Mouse (Mus musculus) adrenal gland, postnatal 14 days (tissue): ENCODE results near the gene Wee2. TPM values are rescaled to one million over a fixed set of nuclear protein-coding genes. Genes with fewer than 3 reads are reported as not detected.
A peak's percentile ranks its signal among the peaks of the same experiment; 100 is the strongest.

Experiments
- DNase-seq: peaks from one replicate; pipeline ENCODE4 v3.0.0; 2021; ENCODE audit warnings: mixed read lengths
- total RNA-seq: library from RNA; stranded (reverse); gene quantifications from 2 replicates; pipeline ENCODE4 v1.2.3, GENCODE M21; 2021

Wee2 gene
- total RNA-seq, 1 experiment from 2014 or later = not detected

DNA sequence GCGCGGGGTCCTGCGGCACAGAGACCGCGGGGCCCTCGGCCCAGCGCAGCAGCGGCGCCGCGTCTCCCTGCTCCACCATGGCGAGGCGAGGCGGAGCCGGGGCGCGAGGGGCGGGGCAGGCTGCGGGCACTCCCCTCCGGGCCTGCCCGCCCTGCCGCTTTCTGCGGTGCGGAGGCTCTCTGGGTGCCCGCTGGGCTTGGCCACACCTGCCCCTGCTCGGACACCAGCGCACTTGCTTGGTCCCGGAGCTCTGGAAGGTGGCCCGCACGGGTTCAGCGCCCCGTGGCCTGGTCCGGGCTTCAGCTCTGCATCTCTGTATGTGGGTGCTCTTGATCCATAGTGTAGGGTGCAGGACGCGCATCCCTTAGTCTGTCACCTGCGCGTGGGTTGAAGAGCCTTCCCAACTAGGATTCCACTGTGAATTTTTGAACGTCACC is 2.8 kb upstream of the Wee2 start, which contains the start of gene E330009J07Rik:
TSS of gene E330009J07Rik (minus strand) at position 89 of the 437 bp plus-strand sequence.
- DNase-seq = peak; percentile 93

DNA sequence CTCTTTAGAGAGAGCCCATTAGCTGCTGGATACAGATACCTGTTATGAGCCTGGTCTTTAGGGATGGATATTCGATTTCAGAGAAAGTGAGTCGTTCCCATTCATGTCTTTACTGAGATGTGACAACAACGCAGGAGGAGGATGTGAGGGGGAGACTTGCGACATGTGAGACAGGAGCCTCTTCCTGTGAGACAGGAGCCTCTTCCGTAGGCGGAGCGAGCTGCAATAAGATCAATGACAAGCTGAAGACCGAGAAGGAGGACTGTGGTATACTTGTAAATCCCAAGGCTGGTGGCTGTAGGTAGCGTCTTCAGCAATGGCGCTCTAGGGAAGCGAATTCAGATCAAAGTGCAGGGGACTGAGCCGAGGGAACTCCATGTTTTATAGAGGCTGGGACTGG is 843 bp downstream of the Wee2 start:
- DNase-seq = no peak

DNA sequence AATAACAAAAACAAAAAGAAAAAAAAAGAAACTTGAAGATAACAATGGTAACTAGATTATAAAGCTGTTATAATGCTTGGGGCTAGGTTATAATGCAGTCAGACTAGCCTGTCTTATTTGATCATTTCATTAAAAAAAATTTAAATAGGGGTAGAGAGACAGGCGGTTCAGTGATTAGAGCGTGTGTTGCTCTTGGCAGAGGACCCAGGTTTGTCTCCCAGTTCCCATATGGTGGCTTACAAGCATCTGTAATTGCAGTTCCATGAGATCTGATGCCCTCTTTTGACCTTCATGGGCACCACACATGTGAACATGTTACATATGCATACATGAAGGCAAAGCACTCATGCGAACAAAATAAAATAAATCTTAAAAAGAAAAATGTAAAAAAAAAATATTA is 2.4 kb downstream of the Wee2 start:
- DNase-seq = no peak

DNA sequence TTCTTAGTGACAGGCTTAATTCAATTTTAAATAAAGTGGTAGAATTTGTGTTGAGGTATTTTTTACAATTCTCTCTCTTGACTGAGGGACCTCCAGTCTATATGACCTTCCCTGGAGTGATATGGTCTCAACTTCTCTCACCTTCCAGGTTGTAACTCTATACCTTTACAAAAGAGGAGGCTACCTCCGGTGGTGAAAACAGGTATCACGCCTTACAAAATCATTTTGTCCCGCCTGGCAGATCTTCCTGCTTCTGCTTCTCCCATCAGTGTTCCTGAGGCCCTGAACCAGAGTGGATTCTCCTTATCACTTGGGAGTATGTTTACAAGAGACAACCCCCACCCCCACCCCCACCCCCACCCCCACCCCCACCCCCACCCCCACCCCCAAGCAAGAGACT is 2.9 kb downstream of the Wee2 start:
- no peak for DNase-seq

DNA sequence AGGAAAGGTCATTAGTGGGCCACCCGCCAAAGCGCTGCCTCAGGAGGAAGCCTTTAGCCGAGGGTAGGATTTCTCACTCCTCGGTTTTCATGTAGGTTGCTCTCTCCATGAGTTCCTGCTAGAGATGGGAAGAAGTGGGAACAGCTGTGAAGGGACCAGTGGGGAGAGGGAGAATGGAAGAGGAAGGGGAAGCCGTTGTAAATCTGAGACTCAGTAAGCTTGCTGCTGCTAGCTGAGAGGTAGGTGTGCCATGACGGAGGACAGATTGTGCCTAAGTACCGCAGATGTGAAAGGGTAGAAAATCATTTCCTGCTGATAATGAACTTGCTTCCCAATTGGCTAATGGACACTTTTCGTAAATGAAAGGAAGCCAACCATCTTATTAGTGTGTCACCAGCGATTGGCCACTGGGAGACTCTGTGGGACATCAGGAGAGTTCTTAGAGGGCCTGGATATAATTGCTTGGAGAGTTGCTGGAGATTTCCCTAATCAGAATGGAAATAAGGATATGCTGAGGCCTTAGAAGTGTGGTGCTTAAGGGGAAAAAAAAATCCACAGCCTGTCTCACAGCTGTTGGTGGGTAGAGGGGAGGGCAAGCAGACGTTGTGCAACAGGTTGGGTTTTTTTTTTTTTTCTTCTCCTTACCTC is 4.5 kb downstream of the Wee2 start:
- no peak for DNase-seq

DNA sequence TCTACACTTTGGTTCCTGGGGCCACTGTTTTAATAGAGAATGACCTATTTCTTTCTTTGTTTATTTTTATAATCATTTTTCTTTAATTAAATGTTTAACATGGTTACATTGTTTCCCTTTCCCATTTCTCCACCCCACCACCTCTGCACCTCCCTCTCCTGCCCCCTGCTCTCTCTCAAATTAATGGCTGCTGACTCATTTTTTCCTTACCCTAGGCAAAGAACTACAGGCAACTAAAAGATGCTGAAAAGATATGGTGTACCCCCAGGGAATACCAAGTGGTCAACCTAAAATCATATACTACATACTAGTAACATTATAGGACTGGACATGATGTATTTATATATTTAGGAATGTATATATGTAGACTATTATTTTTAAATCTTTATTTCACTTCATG is 9.7 kb downstream of the Wee2 start:
- no peak for DNase-seq

DNA sequence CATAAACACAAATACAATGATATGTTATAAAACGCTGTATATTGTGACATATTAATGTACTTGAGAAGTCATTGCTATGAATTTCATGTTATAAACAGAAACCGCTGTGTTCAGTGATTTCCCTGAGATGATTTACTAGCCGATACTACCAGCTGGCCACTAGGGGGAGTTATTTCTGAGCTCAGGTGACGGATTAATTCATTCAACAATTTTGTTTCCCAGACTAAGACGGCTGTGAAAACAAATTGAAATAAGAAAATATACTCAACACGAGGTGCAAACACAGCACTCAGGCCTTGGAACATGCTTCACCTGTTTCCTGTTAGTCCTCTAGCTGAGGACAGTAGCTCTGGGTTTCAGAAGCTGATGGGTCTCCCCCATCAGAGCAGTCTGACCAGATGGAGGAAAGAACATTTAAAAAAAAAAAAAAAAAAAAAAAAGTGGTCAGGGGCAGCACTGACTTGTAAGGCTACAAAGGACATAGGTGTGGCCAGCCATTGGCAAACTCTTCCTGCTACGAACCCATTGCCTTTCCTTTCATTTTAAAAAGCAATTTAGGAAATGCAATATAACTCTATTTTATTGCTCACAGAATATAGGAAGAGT is 15.7 kb downstream of the Wee2 start:
- DNase-seq = peak; percentile 27

DNA sequence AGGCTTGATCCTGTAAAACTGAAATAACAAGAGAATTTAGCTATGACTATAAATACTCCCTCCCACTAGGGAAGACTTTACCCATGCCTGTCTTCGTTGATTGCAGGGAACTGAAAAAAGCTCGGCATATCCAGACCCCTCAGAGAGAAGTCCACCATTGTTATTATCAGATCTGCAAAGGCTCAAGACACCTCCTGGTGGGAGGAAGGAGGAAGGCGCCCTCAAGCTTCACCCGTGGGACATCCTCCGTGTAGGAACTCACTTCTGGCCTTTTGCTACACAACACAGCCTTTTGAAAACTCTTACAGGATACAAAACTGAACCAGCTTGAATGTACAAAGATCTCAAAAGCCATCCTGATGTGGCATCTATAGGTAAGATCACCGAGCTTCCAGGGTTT is 26.8 kb downstream of the Wee2 start:
- DNase-seq = no peak

DNA sequence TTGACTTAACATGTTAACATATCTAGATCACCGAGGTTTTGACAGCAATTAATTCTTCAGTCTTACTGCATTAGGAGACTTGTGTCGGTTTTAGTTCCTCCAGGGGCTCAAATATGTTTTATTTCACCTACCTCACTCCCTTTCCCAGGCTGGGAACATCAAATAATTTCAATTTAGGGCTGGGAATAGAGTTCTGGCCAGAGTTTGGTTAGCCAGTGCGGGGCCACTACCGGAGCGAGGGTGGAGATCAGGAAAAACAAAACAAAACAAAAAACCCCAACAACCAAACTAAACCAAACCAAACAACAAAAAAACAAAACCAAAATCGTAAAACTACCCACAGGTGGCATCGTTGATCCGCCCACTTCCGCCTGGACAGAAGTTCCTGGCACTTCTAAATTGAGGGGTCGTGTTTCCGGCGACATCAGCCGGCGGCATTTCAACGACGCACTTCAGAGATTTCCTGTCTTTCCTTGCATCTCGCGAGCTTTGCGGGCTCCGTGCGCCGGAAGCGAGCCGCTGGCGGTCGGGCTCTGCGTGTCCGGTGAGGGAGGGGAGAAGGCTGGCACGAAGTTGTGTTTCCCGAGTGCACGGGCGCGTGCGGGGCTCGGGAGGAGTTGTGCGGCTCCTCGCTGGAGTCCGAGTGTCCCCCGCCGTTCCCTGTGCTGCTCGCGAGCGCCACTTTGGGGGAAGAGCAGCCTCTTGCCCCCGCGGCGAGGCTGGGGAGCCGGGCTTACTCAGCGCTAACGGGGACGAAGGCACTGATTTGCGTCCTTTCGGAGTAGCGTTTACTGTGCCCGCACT is 32.2 kb downstream of the Wee2 start, which contains the start of gene Ssbp1:
TSS of gene Ssbp1 (plus strand) at position 437 of the 804 bp plus-strand sequence.
- DNase-seq = peak; percentile 95

DNA sequence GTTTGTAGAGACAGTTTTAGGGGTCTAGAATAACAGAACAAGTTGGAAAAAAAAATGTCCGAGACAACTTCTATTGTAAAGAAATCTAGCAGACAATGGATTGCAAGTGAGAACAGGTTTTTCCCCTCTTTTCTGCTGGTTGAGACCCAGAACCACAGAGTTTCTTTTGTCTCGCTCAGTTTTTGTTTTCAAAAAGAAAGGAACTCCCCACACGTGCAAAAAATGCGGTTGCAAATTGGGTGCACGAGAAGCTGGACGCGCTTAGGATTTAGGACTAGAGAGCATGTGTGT is 32.8 kb downstream of the Wee2 start:
- peak; percentile 6 for DNase-seq

DNA sequence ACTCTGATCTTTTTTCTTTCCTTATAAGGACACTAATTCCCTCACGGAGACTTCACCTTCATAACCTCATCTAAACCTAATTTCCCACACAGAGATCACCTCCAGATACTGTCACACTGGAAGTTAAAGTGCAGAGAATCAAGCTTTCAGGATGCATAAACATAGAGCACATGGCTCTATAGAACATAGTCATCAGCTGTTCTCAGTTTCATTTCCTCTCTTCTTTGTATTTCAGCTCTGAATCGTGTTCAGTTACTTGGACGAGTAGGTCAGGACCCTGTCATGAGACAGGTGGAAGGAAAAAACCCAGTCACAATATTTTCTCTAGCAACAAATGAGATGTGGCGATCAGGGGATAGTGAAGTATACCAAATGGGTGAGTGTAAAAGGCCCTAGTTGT is 37.2 kb downstream of the Wee2 start:
- DNase-seq = no peak

DNA sequence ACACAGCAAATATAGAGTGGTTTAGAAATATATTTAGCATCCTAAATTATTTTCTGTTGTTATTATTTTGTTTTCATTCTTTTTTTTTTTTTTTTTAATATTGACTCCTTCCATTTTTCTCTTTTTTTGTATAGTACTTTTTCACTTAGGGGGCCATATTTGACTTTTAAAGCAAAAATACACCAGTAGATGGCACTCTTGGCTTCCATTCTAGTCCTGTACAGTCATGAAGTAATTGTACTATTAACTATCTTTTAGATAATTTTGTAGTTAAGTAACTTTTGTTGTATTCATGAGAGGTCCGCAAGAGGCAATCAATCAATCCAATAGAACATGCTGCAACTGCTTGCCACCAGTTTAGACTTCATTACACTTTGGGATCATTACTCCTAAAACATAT is 40.8 kb downstream of the Wee2 start:
- DNase-seq = no peak

DNA sequence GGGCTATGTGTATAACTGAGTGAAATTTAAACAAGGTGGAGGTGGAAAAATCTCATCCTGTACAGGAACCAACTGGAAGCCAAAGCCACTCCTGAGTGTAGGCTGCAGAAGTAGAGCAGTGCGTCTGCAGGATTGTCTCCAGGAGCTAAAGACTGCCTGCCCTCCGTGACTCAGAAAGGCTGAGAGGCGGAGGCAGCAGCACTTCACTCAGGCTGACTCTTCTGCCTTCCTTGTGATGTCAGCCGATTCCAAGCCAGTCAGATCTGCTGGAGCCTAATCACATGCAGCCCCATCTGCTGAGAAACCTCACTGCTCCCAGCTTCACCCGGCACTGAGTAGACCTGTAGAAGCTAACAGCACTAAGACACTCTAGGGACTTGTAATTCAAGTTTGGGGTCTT is 43.4 kb downstream of the Wee2 start:
- DNase-seq = no peak

DNA sequence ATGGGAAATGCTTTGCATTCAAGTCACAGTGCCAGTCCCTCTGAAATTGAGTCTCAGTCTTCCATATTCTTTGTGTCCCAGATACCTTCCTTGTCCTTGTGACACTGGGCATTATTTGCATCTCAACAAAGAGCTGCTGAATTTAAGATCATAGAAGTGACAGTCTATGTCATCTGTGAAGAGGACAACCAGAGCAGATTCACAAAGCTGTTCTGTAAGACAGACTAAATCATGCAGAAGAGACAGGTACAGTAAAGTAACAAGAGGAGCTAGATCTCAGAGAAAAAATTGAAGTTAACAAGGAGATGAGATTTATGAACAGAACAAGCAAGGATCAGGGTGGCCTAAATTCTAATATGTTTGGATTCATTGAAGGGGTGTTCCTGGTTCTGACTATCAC is 52.0 kb downstream of the Wee2 start, which contains the start of gene Tas2r137:
TSS of gene Tas2r137 (plus strand) at position 301 of the 400 bp plus-strand sequence.
- DNase-seq = no peak

DNA sequence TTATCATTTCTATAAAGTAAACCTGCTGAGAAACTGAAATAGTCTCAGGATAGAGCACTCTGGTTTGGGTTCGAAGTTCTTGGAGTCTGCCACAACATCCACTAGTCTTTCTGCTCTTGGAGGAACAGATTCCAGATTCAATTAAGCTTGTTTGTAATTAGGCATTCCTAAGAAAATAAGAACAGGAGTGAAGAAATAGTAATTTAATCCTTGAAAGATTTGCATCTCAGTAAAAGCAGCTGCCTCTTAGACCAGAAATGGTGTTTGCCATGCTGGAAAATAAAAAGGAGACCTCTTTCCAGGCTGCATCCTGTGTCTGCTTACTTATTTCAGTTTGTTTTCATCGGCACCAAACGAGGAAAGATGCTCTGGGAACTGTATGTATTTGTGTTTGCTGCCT is 54.3 kb downstream of the Wee2 start, which contains the start of gene Tas2r108:
TSS of gene Tas2r108 (plus strand) at position 301 of the 400 bp plus-strand sequence.
- no peak for DNase-seq

Other genes with a start within 250 kb of the Wee2 start
- gene Agk, start 113.9 kb upstream of the Wee2 start, total RNA-seq = 35.9 and 36.3 TPM in 2 replicates
- gene E330009J07Rik, start 3.0 kb upstream of the Wee2 start, total RNA-seq = 14.3 and 17.9 TPM in 2 replicates
- 59.2 and 74.6 TPM in 2 replicates for gene Ssbp1, start 32.3 kb downstream of the Wee2 start, total RNA-seq
- not detected in 2 replicates for gene Tas2r137, start 52.1 kb downstream of the Wee2 start, total RNA-seq
- gene Tas2r108, start 54.4 kb downstream of the Wee2 start, total RNA-seq = not detected in 2 replicates
- not detected in 2 replicates for gene Prss37, start 80.4 kb downstream of the Wee2 start, total RNA-seq
- gene Olfr461, start 116.0 kb downstream of the Wee2 start, total RNA-seq = not detected in 2 replicates
- gene Olfr460, start 130.4 kb downstream of the Wee2 start, total RNA-seq = not detected in 2 replicates
- 0.41 and 0.45 TPM in 2 replicates for gene Clec5a, start 146.7 kb downstream of the Wee2 start, total RNA-seq
- gene Tas2r138, start 174.2 kb downstream of the Wee2 start, total RNA-seq = not detected in 2 replicates
- gene Mgam, start 189.7 kb downstream of the Wee2 start, total RNA-seq = 0.94 and 10.5 TPM in 2 replicates